Mouse (Mus musculus): ENCODE results near the gene Tapbp. TPM values are rescaled to one million over a fixed set of nuclear protein-coding genes. Genes with fewer than 3 reads are reported as not detected.
"Not testable (repeated sequence)": the region's sequence is repeated elsewhere in the genome, so short reads cannot be mapped to it uniquely, and the experiment has no call there.

Gene Tapbp
- polyA plus RNA-seq, 1 experiment from 2014 or later = 30.1 TPM

DNA sequence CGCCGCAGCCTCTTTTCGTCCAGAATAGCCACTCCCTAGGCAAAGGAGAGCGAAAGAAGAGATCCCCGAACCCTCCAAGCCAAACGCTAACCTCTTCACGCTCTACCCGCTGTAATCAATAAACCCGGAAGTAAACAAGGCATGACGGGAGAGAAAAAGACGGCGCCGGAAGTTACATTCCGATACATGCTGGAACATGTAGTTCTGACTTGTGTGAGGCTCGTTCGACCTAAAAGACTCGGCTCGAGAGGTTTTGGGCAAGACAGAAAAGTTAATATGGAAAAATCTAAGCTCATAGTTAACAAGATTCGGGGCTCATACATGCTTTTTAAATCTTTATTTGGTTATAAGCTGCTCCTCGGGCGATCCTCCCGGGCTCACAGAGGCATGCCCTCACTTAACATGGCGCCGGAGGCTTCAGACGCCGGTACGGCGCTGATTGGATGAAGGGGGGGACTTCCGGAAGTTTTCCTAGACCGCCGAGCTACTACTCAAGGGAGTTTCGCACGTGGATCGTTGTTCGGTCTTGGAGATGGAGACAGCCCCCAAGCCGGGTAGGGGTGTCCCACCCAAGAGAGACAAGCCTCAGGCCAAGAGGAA is 24.6 kb downstream of the Tapbp start, which contains the start of the genes Pfdn6 and Wdr46:
Gene Pfdn6, minus strand, starts transcription at position 138 of the 600 bp plus-strand sequence.
Gene Wdr46, plus strand, starts transcription at position 455 of the 600 bp plus-strand sequence.
- under 1% methylated on average over 36 of the region's 36 CpGs for WGBS (ENCODE audit: insufficient replicate concordance)
- H3K4me2 ChIP-seq = peak within 1 kb of the TSS; percentile 98
- H3K36me3 ChIP-seq = peaks cover 70% of the 10 kb centered on the region
- H3K9me3 ChIP-seq (replicated peaks) = no peaks in the 10 kb centered on the region
- peak within 1 kb of the TSS; percentile 93 for H3K9ac ChIP-seq
- ATAC-seq = peak; percentile 88
- no peaks in the 10 kb centered on the region for H3K27me3 ChIP-seq (replicated peaks)
- H3K27ac ChIP-seq = peak within 1 kb of the TSS; percentile 77
- H3K4me1 ChIP-seq = peaks cover 38% of the 10 kb centered on the region
- H3K4me3 ChIP-seq = peak within 1 kb of the TSS; percentile 91

DNA sequence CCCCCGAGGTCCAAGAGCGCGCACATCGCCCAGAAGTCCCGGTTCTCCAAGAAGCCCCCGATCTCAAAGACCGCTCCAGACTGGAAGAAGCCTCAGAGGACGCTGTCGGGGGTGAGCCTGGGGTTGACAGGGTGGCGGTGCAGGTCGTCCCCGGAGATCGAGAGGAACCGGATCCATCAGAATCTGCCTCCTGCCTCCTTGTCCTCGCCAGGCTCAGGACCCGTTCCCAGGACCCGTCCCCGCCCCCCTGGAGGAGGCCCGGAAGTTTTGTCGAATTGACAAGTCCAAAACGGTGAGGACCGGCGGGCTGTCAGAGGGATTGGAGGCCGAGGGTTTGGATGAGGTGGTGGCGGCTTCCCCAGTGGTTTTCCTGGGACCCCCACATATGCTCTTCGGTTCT is 25.3 kb downstream of the Tapbp start:
- Histone ChIP-seq H3K4me3 (peak overlapping the region; percentile 91), H3K27me3 (replicated peaks) (no peaks in the 10 kb centered on the region), H3K9me3 (replicated peaks) (no peaks in the 10 kb centered on the region), H3K4me2 (peak overlapping the region; percentile 98), H3K27ac (peak overlapping the region; percentile 77), H3K4me1 (peaks cover 33% of the 10 kb centered on the region), H3K9ac (peak overlapping the region; percentile 93), H3K36me3 (peaks cover 70% of the 10 kb centered on the region)
- WGBS (ENCODE audit: insufficient replicate concordance) = 1% methylated on average over 26 of the region's 26 CpGs
- ATAC-seq = peak; percentile 3; the same call in 1 of the 2 replicates

DNA sequence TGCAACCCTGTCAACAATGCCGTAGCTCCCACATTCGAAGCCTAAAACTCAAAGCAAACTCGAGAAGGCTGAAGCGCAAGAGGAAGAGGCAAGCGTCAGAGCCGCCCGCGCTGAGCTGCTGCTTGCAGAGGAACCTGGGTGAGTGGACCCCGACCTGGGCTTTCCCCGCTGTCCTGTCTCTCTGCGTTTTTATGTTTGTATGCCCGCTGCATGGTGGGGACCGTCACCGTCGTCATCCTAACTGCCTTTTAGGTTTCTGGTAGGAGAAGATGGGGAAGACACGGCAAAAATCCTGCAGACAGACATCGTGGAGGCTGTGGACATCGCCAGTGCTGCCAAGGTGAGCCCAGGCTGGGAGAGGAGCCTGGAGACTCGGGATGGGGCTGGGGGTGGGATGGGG is 25.7 kb downstream of the Tapbp start:
- H3K27me3 ChIP-seq (replicated peaks) = no peaks in the 10 kb centered on the region
- H3K4me1 ChIP-seq = peaks cover 33% of the 10 kb centered on the region
- WGBS (ENCODE audit: insufficient replicate concordance) = 36% methylated on average over 19 of the region's 19 CpGs
- no peaks in the 10 kb centered on the region for H3K9me3 ChIP-seq (replicated peaks)
- H3K4me2 ChIP-seq = peak overlapping the region; percentile 98
- ATAC-seq = no peak
- peak overlapping the region; percentile 77; the same call in 1 of the 2 replicates for H3K27ac ChIP-seq
- peak overlapping the region; percentile 93 for H3K9ac ChIP-seq
- peak overlapping the region; percentile 91 for H3K4me3 ChIP-seq
- H3K36me3 ChIP-seq = peaks cover 71% of the 10 kb centered on the region

DNA sequence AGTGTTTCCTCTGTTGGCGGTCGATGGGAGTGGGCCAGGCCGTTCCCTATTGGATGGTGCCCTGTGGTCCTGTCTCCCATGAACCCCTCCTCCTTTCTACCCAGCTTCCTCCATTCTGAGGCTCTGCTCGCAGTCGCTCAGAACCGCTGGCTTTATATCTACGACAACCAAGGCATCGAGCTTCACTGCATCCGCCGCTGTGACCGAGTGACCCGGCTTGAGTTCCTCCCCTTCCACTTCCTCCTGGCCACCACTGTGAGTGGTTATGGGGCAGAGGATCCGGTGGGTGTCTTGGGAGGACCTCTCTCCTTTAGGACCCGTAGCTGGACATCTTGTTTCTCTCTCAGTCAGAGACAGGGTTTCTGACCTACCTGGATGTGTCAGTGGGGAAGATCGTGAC is 27.8 kb downstream of the Tapbp start:
- Histone ChIP-seq H3K4me2 (no peak overlapping the region), H3K9ac (no peak overlapping the region), H3K27ac (no peak overlapping the region), H3K36me3 (peaks cover 72% of the 10 kb centered on the region), H3K4me1 (peaks cover 30% of the 10 kb centered on the region), H3K27me3 (replicated peaks) (no peaks in the 10 kb centered on the region), H3K9me3 (replicated peaks) (no peaks in the 10 kb centered on the region), H3K4me3 (no peak overlapping the region)
- no peak for ATAC-seq
- WGBS (ENCODE audit: insufficient replicate concordance) = 88% methylated on average over 15 of the region's 15 CpGs

DNA sequence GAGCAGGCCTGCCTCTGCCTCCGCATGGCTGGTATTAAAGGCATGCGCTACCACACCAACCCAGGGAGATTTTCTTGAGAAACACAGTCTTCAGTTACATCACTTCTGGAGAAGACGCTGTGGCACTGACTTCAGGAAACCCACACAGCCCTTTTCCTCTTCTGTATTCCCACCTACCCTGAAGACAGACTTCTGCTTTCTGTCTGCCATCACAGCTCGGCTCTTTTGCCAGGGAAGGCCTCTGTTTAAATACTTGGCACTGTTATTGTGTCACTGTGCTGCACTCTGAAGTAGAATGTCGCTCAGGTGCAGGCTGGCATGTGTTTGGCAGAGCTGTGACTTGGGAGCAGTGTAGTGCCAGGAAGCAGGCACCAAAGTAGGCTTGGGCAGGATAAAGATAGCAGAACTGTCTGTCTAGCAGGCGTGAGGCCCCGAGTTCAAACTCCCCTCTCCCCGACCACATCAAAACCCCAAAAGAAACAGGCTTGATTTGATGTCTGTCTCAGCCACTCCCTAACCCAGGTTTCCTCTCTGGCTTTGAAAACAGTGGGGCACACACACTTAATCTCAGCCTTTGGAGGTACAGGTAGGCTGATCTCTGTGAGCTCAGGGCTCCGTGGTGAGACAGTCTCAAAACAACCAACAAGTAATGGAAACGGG is 31.9 kb downstream of the Tapbp start:
- Histone ChIP-seq H3K36me3 (peaks cover 90% of the 10 kb centered on the region), H3K4me3 (no peak overlapping the region), H3K9me3 (replicated peaks) (no peaks in the 10 kb centered on the region), H3K4me2 (no peak overlapping the region), H3K4me1 (peaks cover 31% of the 10 kb centered on the region), H3K9ac (no peak overlapping the region), H3K27ac (peak overlapping the region; percentile 12; the same call in 1 of the 2 replicates), H3K27me3 (replicated peaks) (no peaks in the 10 kb centered on the region)
- no peak for ATAC-seq
- 64% methylated on average over 10 of the region's 10 CpGs for WGBS (ENCODE audit: insufficient replicate concordance)

DNA sequence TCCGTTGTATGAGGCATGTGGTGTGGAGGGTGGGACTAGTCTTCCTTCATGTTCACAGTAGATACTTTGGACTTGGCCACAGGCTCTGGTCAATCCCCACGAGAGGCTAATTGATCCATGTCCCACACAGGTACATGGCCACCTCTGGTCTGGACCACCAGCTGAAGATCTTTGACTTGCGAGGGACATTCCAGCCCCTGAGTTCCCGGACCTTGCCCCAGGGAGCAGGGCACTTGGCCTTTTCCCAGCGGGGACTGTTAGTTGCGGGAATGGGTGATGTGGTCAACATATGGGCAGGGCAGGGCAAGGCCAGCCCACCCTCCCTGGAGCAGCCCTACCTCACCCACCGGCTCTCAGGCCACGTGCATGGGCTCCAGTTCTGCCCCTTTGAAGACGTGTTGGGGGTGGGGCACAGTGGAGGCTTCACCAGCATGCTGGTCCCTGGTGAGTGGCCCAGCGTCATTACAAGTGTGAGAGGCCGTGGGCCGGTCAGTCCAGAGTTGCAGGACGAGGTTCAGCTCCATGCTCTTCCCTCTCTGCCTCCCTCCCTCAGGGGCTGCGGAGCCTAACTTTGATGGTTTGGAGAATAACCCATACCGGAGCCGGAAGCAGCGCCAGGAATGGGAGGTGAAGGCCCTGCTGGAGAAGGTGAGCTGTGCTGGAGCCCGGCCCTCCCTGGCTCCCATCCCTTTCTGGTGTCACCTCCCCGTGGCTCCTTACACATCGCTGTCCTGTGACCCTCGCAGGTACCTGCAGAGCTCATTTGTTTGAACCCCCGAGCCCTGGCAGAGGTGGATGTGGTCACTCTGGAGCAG is 32.6 kb downstream of the Tapbp start:
- Histone ChIP-seq H3K36me3 (peaks cover 90% of the 10 kb centered on the region), H3K27me3 (replicated peaks) (no peaks in the 10 kb centered on the region), H3K9ac (no peak overlapping the region), H3K4me1 (peaks cover 38% of the 10 kb centered on the region), H3K4me2 (no peak overlapping the region), H3K27ac (no peak overlapping the region), H3K9me3 (replicated peaks) (no peaks in the 10 kb centered on the region), H3K4me3 (no peak overlapping the region)
- WGBS (ENCODE audit: insufficient replicate concordance) = 77% methylated on average over 22 of the region's 22 CpGs
- ATAC-seq = no peak

DNA sequence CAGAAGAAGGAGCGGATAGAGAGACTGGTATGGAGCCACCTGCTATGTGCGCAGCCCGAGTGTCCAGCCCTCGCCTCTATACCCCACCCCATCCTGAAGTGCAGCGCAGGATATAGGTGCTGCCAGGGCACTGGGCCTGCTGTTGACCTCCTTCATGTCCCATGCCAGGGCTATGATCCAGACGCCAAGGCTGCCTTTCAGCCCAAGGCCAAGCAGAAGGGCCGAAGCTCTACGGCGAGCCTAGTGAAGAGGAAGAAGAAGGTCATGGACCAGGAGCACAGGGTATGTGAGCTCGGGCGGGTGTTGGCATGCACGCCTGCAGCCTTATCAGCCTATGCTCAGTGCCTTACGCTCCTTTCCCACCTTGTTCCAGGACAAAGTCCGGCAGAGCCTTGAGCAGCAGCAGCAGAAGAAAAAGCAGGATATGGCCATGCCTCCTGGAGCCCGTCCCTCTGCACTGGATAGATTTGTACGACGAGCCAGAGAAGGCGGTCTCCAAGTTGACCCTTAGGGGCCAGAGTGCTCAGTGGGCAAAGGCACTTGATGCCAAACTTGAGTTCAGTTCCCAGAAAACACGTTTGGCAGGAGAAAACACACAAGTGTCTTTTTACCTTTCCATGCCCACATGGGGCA is 33.3 kb downstream of the Tapbp start:
- Histone ChIP-seq H3K4me3 (no peak overlapping the region), H3K9ac (no peak overlapping the region), H3K27ac (no peak overlapping the region), H3K4me1 (peaks cover 46% of the 10 kb centered on the region), H3K36me3 (peaks cover 90% of the 10 kb centered on the region), H3K4me2 (no peak overlapping the region), H3K27me3 (replicated peaks) (no peaks in the 10 kb centered on the region), H3K9me3 (replicated peaks) (no peaks in the 10 kb centered on the region)
- no peak for ATAC-seq
- WGBS (ENCODE audit: insufficient replicate concordance) = 85% methylated on average over 19 of the region's 19 CpGs

DNA sequence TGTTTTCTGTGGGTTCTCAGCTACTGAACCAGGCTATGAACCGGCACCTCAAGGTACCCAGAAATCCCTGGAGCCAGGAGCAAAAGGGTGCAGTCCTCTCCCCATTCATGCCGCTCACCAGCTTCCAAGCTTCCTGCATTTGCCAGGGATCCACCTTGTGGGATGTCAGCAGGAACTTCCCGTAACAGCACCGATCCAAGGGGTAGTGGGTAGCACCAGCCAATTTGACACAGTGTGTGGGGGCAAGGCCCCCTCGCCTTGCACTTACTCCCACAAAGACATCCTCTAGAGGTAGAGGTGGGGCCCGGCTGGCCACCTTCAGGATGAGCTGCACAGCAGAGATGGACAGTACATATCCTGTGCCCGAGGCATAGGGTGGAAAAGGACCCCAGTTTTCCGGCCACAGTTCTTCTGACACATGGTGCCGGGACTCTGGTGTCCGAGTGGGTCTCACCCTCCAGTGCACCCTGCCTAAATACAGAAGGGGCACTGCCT is 34.5 kb downstream of the Tapbp start:
- peak overlapping the region; percentile 92 for H3K27ac ChIP-seq
- H3K9ac ChIP-seq = peak overlapping the region; percentile 84; the same call in 1 of the 2 replicates
- peak overlapping the region; percentile 80; the same call in 1 of the 2 replicates for H3K4me3 ChIP-seq
- peaks cover 54% of the 10 kb centered on the region for H3K4me1 ChIP-seq
- no peaks in the 10 kb centered on the region for H3K9me3 ChIP-seq (replicated peaks)
- 69% methylated on average over 10 of the region's 10 CpGs for WGBS (ENCODE audit: insufficient replicate concordance)
- H3K4me2 ChIP-seq = peak overlapping the region; percentile 90
- ATAC-seq = no peak
- no peaks in the 10 kb centered on the region for H3K27me3 ChIP-seq (replicated peaks)
- H3K36me3 ChIP-seq = peaks cover 87% of the 10 kb centered on the region

DNA sequence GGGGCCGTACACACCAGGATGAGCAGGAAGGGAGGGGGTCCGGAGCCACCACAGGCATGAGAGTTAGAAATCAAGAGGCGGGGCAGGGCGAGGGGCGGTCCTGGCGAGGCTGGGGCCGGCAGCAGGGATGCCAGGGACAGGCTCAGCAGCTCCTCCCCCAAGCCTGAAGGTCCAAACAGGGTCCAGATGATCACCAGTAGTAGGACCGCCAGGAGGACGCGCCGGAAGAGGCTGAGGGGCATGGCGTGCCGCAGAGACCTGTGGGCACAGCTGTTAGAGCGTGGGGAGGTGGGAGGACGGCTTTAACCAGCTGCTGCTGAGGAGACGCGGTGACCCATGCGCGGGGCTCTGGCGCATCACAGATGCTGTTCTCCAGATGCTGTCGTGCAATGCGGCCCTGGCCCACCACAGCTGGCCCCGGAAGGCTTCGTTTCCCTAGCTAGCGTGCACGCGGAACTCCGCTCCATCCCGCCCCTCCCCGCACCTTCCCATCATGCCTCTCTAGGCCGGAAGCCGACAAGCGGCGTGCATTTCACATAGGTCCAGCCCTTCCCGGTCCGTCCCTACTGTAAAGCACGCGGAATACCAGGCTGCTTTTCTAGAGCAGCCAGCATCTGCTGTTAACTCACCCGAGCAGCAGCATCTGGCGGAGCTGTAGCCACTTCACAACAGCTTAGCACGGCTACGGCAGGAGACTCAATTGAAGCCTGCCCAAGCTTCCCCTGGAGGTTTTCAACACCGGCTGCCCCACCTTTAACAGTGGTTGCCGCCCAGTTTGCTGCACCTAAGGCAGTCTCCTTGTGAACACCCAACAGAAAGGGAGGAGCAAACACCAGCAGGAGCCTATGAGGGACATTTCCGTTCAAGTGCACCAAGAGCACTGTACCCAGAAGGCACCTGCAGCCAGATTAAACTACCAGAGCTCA is 35.6 kb downstream of the Tapbp start, which contains the start of gene B3galt4:
Gene B3galt4, minus strand, starts transcription at position 468 of the 926 bp plus-strand sequence.
- no peaks in the 10 kb centered on the region for H3K9me3 ChIP-seq (replicated peaks)
- ATAC-seq = peak; percentile 78
- peaks cover 76% of the 10 kb centered on the region for H3K36me3 ChIP-seq
- peak within 1 kb of the TSS; percentile 92 for H3K27ac ChIP-seq
- H3K27me3 ChIP-seq (replicated peaks) = no peaks in the 10 kb centered on the region
- H3K4me1 ChIP-seq = peaks cover 54% of the 10 kb centered on the region
- WGBS (ENCODE audit: insufficient replicate concordance) = 1% methylated on average over 45 of the region's 45 CpGs
- peak within 1 kb of the TSS; percentile 84 for H3K9ac ChIP-seq
- peak within 1 kb of the TSS; percentile 80 for H3K4me3 ChIP-seq
- peak within 1 kb of the TSS; percentile 90 for H3K4me2 ChIP-seq

DNA sequence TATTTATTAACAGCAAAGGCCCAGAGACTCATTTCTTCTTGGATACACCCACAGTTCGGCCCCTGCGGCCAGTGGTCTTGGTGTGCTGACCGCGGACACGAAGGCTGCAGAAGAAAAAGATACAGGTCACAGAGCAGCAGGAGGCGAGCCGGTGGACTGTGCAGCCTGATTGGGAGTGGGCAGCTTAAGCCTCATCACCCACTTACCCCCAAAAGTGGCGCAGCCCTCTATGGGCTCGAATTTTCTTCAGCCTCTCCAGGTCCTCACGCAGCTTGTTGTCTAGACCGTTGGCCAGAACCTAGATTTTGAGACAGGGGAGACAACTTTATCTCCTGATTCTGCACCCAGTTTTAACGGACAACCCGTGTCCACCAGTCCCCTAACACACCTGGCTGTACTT is 36.3 kb downstream of the Tapbp start:
- not testable (repeated sequence) for ATAC-seq; H3K27me3 ChIP-seq (replicated peaks); H3K9me3 ChIP-seq (replicated peaks)
- Histone ChIP-seq H3K4me1 (peaks cover 61% of the 10 kb centered on the region), H3K9ac (peak overlapping the region; percentile 84), H3K36me3 (peaks cover 69% of the 10 kb centered on the region), H3K27ac (peak overlapping the region; percentile 92), H3K4me2 (peak overlapping the region; percentile 90), H3K4me3 (peak overlapping the region; percentile 80)
- WGBS (ENCODE audit: insufficient replicate concordance) = 48% methylated on average over 13 of the region's 13 CpGs
